Mouse (Mus musculus) heart, adult 2 months (tissue): ENCODE measurements at regions not wholly inside any gene's neighbourhood (a gene's known extent, or its start where the extent isn't known, plus 50 kb on each side); places are given as distances from the start of the nearest gene placed in this dataset.

Experiments used
- CTCF ChIP-seq: fragments of 200-600 bp; IDR thresholded peaks from 2 replicates; pipeline ENCODE4 v1.8.1; 2022; ENCODE audit warnings: antibody characterized with exemption, mild to moderate bottlenecking, moderate library complexity
- EP300 ChIP-seq: fragments of 200-500 bp; IDR thresholded peaks from 2 replicates; pipeline ENCODE4 v1.6.1; 2011; ENCODE audit warnings: low read depth, low read length, control low read depth; ENCODE audit not compliant: insufficient read depth
- POLR2A ChIP-seq: fragments of 200-500 bp; IDR thresholded peaks from 2 replicates; pipeline ENCODE4 v1.6.1; 2011; ENCODE audit warnings: mild to moderate bottlenecking, low read depth, low read length, control low read depth; ENCODE audit not compliant: insufficient read depth

DNA sequence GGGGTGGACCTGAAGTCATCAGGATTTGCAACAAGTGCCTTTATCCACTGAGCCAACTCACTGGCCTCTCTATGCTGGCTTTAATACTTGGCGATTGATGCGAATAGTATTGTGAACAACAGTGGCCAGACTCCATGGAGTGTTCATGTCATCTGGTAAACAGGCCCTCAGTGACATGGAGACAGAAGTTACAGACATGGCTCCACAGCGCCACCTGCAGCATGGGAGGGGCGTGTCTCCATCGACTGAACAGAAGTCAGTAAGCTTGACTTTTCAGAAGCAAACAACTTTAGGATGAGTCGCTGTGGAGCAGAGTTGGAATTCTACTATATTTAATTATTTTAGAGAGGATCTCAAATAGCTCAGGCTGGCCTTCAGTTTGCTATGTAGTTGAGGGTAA lies 74.0 kb upstream of the Foxk1 start:
- TF ChIP-seq CTCF: peak; percentile 48
- no peak for TF ChIP-seq EP300
- TF ChIP-seq POLR2A: no peak
